Mouse (Mus musculus) midbrain, embryonic 15.5 days (tissue): ENCODE measurements at regions not wholly inside any gene's neighbourhood (a gene's known extent, or its start where the extent isn't known, plus 50 kb on each side); places are given as distances from the start of the nearest gene placed in this dataset.

Experiments used
- ATAC-seq: fragments of 200-750 bp; cut with Nextera tagmentation; replicated peaks from 2 replicates; pipeline ENCODE4 v1.8.0; 2017; ENCODE audit warnings: moderate TSS enrichment
- H3K27ac ChIP-seq: fragments of 300-500 bp; sonication (generic); 2 replicates; pipeline ENCODE4 v1.5.1; 2015; ENCODE audit warnings: mild to moderate bottlenecking, inconsistent platforms
- H3K27me3 ChIP-seq: fragments of 300-500 bp; sonication (generic); replicated peaks from 2 replicates; pipeline ENCODE4 v1.6.1; 2015; ENCODE audit warnings: inconsistent platforms
- H3K36me3 ChIP-seq: fragments of 300-500 bp; sonication (generic); replicated peaks from 2 replicates; pipeline ENCODE4 v1.6.1; 2015; ENCODE audit warnings: inconsistent platforms
- H3K4me1 ChIP-seq: fragments of 300-500 bp; sonication (generic); 2 replicates; pipeline ENCODE4 v1.6.1; 2015; ENCODE audit warnings: inconsistent platforms
- H3K4me2 ChIP-seq: fragments of 300-500 bp; sonication (generic); 2 replicates; pipeline ENCODE4 v1.6.1; 2015; ENCODE audit warnings: inconsistent platforms, mild to moderate bottlenecking, moderate library complexity
- H3K4me3 ChIP-seq: fragments of 300-500 bp; sonication (generic); 2 replicates; pipeline ENCODE4 v1.5.1; 2015; ENCODE audit warnings: mild to moderate bottlenecking, inconsistent platforms
- H3K9ac ChIP-seq: fragments of 300-500 bp; sonication (generic); 2 replicates; pipeline ENCODE4 v1.6.1; 2015; ENCODE audit warnings: mild to moderate bottlenecking, inconsistent platforms
- H3K9me3 ChIP-seq: fragments of 300-500 bp; sonication (generic); 2 replicates; pipeline ENCODE4 v1.6.1; 2016; ENCODE audit warnings: inconsistent platforms
- WGBS: fragments of 180-500 bp; shearing (Covaris S2); methylation state at CpG from one replicate; pipeline ENCODE4 v1.1.7; 2015; ENCODE audit warnings: mixed read lengths; 5-methylcytosine and 5-hydroxymethylcytosine counted together

GRCm38 (mm10) chr6:108008323-108008722, 56.5 kb upstream of the Setmar start:
- H3K4me1 ChIP-seq: no peaks in the 10 kb centered on the region
- ATAC-seq: no peak
- no peaks in the 10 kb centered on the region for H3K27me3 ChIP-seq
- H3K9ac ChIP-seq: no peak overlapping the region
- no peaks in the 10 kb centered on the region for H3K36me3 ChIP-seq
- no peak overlapping the region for H3K4me3 ChIP-seq
- H3K27ac ChIP-seq: no peak overlapping the region
- H3K9me3 ChIP-seq: no peaks in the 10 kb centered on the region
- H3K4me2 ChIP-seq: no peak overlapping the region
- 58% methylated on average over 1 of the region's 1 CpGs for WGBS
